Mouse (Mus musculus) left cerebral cortex, adult 2 months (tissue): ENCODE measurements at regions not wholly inside any gene's neighbourhood (a gene's known extent, or its start where the extent isn't known, plus 50 kb on each side); places are given as distances from the start of the nearest gene placed in this dataset.
A peak's percentile ranks its signal among the peaks of the same experiment; 100 is the strongest.

Experiments used
- DNase-seq, 2 experiments: peaks; one replicate each; pipeline ENCODE4 v3.0.0; 2021 to 2022; ENCODE audit warnings: low spot score in 2 of 2, mixed read lengths in 1 of 2; ENCODE audit errors: extremely low spot score in 1 of 2
- H3K27ac ChIP-seq: fragments of 200-600 bp; 2 replicates; pipeline ENCODE4 v1.8.1; 2022
- H3K4me3 ChIP-seq: fragments of 200-600 bp; 2 replicates; pipeline ENCODE4 v1.8.1; 2022
- CTCF ChIP-seq: fragments of 200-600 bp; IDR thresholded peaks from 2 replicates; pipeline ENCODE4 v1.8.1; 2022; ENCODE audit warnings: antibody characterized with exemption, mild to moderate bottlenecking, moderate library complexity
- intact Hi-C: fragments of 180-260 bp; cut with DNase I; formaldehyde crosslinking; loops from one replicate; pipeline ENCODE4 v1.15.1; 2025

GRCm38 (mm10) chr8:33997676-33998075, 113.9 kb downstream of the Gm10131 start:
- DNase-seq, result peak; percentile 11 to 18
- TF ChIP-seq CTCF, result no peak
- intact Hi-C loops, result no loop called here
- no peak overlapping the region for H3K4me3 ChIP-seq
- H3K27ac ChIP-seq, result no peak overlapping the region

GRCm38 (mm10) chr8:33992946-33993345, 118.6 kb downstream of the Gm10131 start:
- no peak overlapping the region for H3K4me3 ChIP-seq
- intact Hi-C loops, result no loop called here
- H3K27ac ChIP-seq, result no peak overlapping the region
- no peak for DNase-seq
- TF ChIP-seq CTCF, result no peak

GRCm38 (mm10) chr8:33991917-33992875, 119.3 kb downstream of the Gm10131 start:
- Histone ChIP-seq H3K27ac (no peak overlapping the region), H3K4me3 (no peak overlapping the region)
- no peak for TF ChIP-seq CTCF
- intact Hi-C loops, result no loop called here
- no peak for DNase-seq

- no peak for TF ChIP-seq CTCF
- no peak overlapping the region for H3K27ac ChIP-seq
- intact Hi-C loops, result no loop called here
- H3K4me3 ChIP-seq, result no peak overlapping the region
- DNase-seq, result no peak
Observed at GRCm38 (mm10) chr8:33991165-33991916, 120.2 kb downstream of the Gm10131 start.

GRCm38 (mm10) chr8:33990039-33990438, 121.5 kb downstream of the Gm10131 start:
- intact Hi-C loops, result no loop called here
- no peak overlapping the region for H3K4me3 ChIP-seq
- no peak overlapping the region for H3K27ac ChIP-seq
- TF ChIP-seq CTCF, result no peak
- no peak for DNase-seq

- Histone ChIP-seq H3K4me3 (no peak overlapping the region), H3K27ac (no peak overlapping the region)
- intact Hi-C loops, result no loop called here
- DNase-seq, result no peak
- TF ChIP-seq CTCF, result no peak
Observed at GRCm38 (mm10) chr8:33987755-33988104, 123.8 kb downstream of the Gm10131 start.

GRCm38 (mm10) chr8:33987091-33987754, 124.3 kb downstream of the Gm10131 start:
- no peak for DNase-seq
- intact Hi-C loops, result no loop called here
- no peak overlapping the region for H3K4me3 ChIP-seq
- TF ChIP-seq CTCF, result no peak
- no peak overlapping the region for H3K27ac ChIP-seq

GRCm38 (mm10) chr8:33986657-33987056, 124.9 kb downstream of the Gm10131 start:
- Histone ChIP-seq H3K27ac (no peak overlapping the region), H3K4me3 (no peak overlapping the region)
- DNase-seq, result no peak
- TF ChIP-seq CTCF, result no peak
- intact Hi-C loops, result no loop called here

GRCm38 (mm10) chr8:33985430-33985977, 126.0 kb downstream of the Gm10131 start:
- Histone ChIP-seq H3K4me3 (no peak overlapping the region), H3K27ac (no peak overlapping the region)
- intact Hi-C loops, result no loop called here
- TF ChIP-seq CTCF, result no peak
- no peak for DNase-seq

GRCm38 (mm10) chr8:33981629-33982028, 129.9 kb downstream of the Gm10131 start:
- intact Hi-C loops, result no loop called here
- Histone ChIP-seq H3K27ac (no peak overlapping the region), H3K4me3 (no peak overlapping the region)
- no peak for DNase-seq
- TF ChIP-seq CTCF, result peak; percentile 49

GRCm38 (mm10) chr8:33980999-33981398, 130.5 kb downstream of the Gm10131 start:
- intact Hi-C loops, result no loop called here
- H3K27ac ChIP-seq, result no peak overlapping the region
- no peak overlapping the region for H3K4me3 ChIP-seq
- no peak for DNase-seq
- TF ChIP-seq CTCF, result no peak
